Mouse (Mus musculus): ENCODE data around the gene Acp1. TPM values are rescaled to one million over a fixed set of nuclear protein-coding genes. Genes with fewer than 3 reads are reported as not detected.

Gene Acp1
- polyA plus RNA-seq, 1 experiment: 4.4 TPM

DNA sequence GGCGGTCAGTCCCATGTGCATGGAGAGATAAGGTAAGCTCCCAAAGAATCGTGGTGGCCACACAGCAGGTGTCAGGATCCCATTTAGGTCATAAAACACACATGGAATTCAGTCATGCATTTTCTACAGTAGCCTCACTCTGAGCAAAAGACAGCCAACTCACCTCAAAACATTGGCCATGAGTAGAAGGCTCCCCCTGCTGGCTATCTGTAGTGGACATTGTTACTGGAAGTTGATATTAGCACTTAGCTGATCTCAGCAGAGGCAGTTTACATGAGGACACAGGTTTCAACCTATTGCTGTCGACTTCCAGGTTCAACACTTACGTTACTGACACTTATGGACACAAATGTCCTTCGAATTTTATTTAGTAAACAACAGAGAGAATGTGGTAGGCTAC, 21.3 kb downstream of the Acp1 start:
- Histone ChIP-seq H3K4me1 (ENCODE audit: control insufficient read depth, insufficient read depth, insufficient read length, low read length) (no peaks in the 10 kb centered on the region), H3K27me3 (ENCODE audit: control insufficient read depth, insufficient read depth, low read length) (peaks cover 5% of the 10 kb centered on the region), H3K36me3 (ENCODE audit: control insufficient read depth, insufficient read depth, low read length) (peaks cover 5% of the 10 kb centered on the region), H3K4me3 (ENCODE audit: low read depth, low read length) (no peak overlapping the region), H3K27ac (ENCODE audit: insufficient read depth, low read depth, low read length) (no peak overlapping the region)
- TF ChIP-seq CTCF (IDR thresholded peaks at IDR 0.05; ENCODE audit: extremely low read depth, insufficient read length, insufficient replicate concordance, low read depth, low read length): 0 out of 2 replicates have a peak, but pooled peaks have one; percentile 16
- no peak for TF ChIP-seq POLR2A (IDR thresholded peaks at IDR 0.05; ENCODE audit: low read depth, low read length)
- 34% methylated on average over 5 of the region's 5 CpGs for WGBS

DNA sequence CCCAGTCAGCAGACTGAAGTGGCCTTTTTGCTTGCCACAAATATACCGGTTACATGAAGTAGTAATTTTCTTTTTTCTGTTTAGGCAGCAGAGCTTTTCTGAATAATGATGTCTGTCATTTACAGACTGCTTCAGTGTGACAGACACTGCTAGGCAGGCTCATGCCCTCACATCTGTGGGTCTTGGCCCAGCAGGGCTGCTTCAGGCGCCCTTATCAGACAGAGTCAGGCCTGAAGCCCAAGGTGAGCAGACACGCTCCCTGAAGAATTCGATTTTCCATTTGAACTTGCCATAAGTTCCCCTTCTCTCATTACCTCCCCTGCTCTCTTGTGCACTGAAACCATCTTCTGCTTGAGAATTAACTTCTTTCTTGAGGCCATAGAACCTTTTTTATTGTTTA, 23.4 kb downstream of the Acp1 start:
- TF ChIP-seq CTCF (IDR thresholded peaks at IDR 0.05; ENCODE audit: extremely low read depth, insufficient read length, insufficient replicate concordance, low read depth, low read length) (no peak), POLR2A (IDR thresholded peaks at IDR 0.05; ENCODE audit: low read depth, low read length) (no peak)
- H3K27me3 ChIP-seq (ENCODE audit: control insufficient read depth, insufficient read depth, low read length): peaks cover 24% of the 10 kb centered on the region
- WGBS: 85% methylated on average over 4 of the region's 4 CpGs
- H3K4me1 ChIP-seq (ENCODE audit: control insufficient read depth, insufficient read depth, insufficient read length, low read length): peaks cover 3% of the 10 kb centered on the region; the same call in 1 of the 2 replicates
- no peaks in the 10 kb centered on the region; the same call in 1 of the 2 replicates for H3K36me3 ChIP-seq (ENCODE audit: control insufficient read depth, insufficient read depth, low read length)
- H3K4me3 ChIP-seq (ENCODE audit: low read depth, low read length): no peak overlapping the region
- no peak overlapping the region for H3K27ac ChIP-seq (ENCODE audit: insufficient read depth, low read depth, low read length)

DNA sequence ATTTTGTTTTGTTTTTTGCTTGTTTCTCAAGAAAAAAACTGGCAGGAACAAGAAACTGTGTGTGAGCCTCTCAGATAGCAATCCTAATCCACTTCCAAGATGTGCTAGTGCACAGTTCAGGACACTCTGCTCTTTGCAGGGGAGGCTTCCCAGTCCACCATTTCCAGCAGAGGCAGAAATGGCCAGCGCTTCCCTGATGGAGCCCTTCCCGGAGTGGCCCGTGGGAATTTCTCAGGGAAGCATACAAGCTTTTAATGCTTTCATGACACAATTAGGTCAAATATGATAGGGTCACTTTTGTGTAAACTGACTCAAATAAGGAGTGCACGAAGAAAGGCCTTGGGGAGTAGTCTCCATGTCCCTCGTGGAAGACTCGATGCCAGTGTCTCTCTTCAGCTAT, 25.5 kb downstream of the Acp1 start:
- H3K4me3 ChIP-seq (ENCODE audit: low read depth, low read length): no peak overlapping the region
- TF ChIP-seq CTCF (IDR thresholded peaks at IDR 0.05; ENCODE audit: extremely low read depth, insufficient read length, insufficient replicate concordance, low read depth, low read length) (no peak), POLR2A (IDR thresholded peaks at IDR 0.05; ENCODE audit: low read depth, low read length) (no peak)
- 69% methylated on average over 6 of the region's 6 CpGs for WGBS
- peaks cover 3% of the 10 kb centered on the region; the same call in 1 of the 2 replicates for H3K4me1 ChIP-seq (ENCODE audit: control insufficient read depth, insufficient read depth, insufficient read length, low read length)
- peaks cover 28% of the 10 kb centered on the region for H3K27me3 ChIP-seq (ENCODE audit: control insufficient read depth, insufficient read depth, low read length)
- H3K27ac ChIP-seq (ENCODE audit: insufficient read depth, low read depth, low read length): no peak overlapping the region
- H3K36me3 ChIP-seq (ENCODE audit: control insufficient read depth, insufficient read depth, low read length): no peaks in the 10 kb centered on the region

DNA sequence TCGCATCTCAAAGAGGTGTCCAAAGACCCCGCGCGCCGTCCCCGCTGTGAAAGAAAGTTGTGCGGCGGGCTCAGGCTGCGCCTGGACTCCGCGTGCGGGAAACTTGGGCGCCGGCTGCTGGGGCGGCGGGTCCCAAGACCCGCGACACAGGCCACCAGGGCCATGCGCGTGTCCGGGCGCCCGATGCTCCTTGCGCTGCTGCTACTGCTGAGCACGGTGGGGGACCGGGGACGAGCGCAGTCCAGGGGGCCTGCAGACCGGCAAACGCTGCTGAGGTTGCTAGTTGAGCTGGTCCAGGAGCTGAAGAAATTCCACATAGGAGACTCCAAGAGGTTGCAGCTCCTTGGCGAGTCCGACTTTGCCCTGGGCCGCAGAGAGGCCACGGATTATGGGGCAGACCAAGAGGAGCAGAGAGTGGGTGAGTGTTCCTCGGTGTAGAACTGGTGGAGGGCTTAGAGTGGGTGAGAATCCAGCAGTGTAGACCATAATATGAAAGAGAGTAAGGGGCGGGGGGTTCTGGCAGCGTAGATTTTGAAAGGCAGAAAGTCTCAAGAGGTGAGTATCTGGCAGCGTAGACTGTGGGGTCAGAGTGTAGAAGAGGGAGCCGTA, 26.7 kb downstream of the Acp1 start:
- peaks cover 3% of the 10 kb centered on the region; the same call in 1 of the 2 replicates for H3K4me1 ChIP-seq (ENCODE audit: control insufficient read depth, insufficient read depth, insufficient read length, low read length)
- TF ChIP-seq POLR2A (IDR thresholded peaks at IDR 0.05; ENCODE audit: low read depth, low read length) (no peak), CTCF (IDR thresholded peaks at IDR 0.05; ENCODE audit: extremely low read depth, insufficient read length, insufficient replicate concordance, low read depth, low read length) (no peak)
- H3K36me3 ChIP-seq (ENCODE audit: control insufficient read depth, insufficient read depth, low read length): no peaks in the 10 kb centered on the region
- H3K4me3 ChIP-seq (ENCODE audit: low read depth, low read length): peak overlapping the region; percentile 41
- 13% methylated on average over 39 of the region's 39 CpGs for WGBS
- H3K27me3 ChIP-seq (ENCODE audit: control insufficient read depth, insufficient read depth, low read length): peaks cover 28% of the 10 kb centered on the region
- H3K27ac ChIP-seq (ENCODE audit: insufficient read depth, low read depth, low read length): no peak overlapping the region

DNA sequence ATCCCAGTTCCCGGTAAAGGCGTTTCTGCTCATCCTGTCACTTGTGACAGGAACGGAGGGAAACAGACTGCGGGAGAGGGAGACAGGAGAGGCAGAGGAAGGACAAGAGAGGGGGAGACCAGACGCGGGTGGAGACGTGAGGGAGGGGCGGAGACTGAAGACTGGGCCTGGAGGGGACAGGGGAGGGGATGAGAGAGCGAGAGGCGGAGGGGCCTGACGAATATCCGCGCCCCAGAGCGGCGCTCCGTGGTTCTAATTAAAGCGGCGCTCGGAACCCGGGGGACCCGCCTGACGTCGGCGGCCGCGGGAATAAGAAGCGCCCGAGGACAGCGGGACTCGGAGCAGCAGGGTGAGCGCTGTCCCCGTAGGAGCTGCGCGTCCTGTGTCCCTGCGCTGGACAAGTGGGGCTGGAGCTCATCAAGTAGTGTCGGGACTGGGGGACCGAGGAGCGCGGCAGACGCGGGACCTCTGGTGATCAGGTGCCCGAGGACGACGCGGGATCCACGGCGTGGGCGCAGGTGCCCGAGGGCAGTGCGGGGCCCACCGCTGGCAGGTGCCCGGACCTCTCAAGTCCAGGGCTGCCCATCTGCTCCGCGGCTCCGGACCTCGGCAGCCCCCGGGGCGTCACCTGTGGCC, 27.3 kb downstream of the Acp1 start, which contains the start of gene Alkal2:
TSS of gene Alkal2 (plus strand) at position 337 of the 636 bp plus-strand sequence.
- H3K4me3 ChIP-seq (ENCODE audit: low read depth, low read length): peak within 1 kb of the TSS; percentile 41

DNA sequence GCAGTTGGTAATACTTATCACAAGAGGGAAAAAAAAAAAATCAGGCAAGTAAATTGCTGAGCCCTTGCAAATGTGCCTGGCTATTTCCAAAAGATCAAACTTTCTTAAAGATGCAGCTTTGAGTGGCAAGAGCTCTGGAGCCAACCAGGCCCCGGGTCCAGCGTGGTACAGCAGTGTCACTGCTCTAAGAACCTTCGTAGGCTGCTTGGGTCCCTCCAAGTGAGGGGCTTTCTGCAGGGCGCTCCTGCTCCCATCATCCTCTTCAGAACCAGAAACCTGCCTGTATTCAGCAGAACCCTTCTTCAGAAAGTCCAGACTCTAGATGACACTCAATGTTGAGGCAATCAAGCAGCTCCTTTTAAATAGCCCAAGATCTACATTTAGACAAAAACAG, 27.8 kb downstream of the Acp1 start:
- Histone ChIP-seq H3K36me3 (ENCODE audit: control insufficient read depth, insufficient read depth, low read length) (no peaks in the 10 kb centered on the region), H3K27ac (ENCODE audit: insufficient read depth, low read depth, low read length) (no peak overlapping the region), H3K4me3 (ENCODE audit: low read depth, low read length) (no peak overlapping the region), H3K4me1 (ENCODE audit: control insufficient read depth, insufficient read depth, insufficient read length, low read length) (peaks cover 3% of the 10 kb centered on the region; the same call in 1 of the 2 replicates), H3K27me3 (ENCODE audit: control insufficient read depth, insufficient read depth, low read length) (peaks cover 28% of the 10 kb centered on the region)
- 23% methylated on average over 4 of the region's 4 CpGs for WGBS
- TF ChIP-seq CTCF (IDR thresholded peaks at IDR 0.05; ENCODE audit: extremely low read depth, insufficient read length, insufficient replicate concordance, low read depth, low read length) (no peak), POLR2A (IDR thresholded peaks at IDR 0.05; ENCODE audit: low read depth, low read length) (no peak)

More for the DNA sequence above, 27.3 kb downstream of the Acp1 start, which contains the start of gene Alkal2:
- H3K27me3 ChIP-seq (ENCODE audit: control insufficient read depth, insufficient read depth, low read length): peaks cover 28% of the 10 kb centered on the region
- H3K36me3 ChIP-seq (ENCODE audit: control insufficient read depth, insufficient read depth, low read length): no peaks in the 10 kb centered on the region
- TF ChIP-seq POLR2A (IDR thresholded peaks at IDR 0.05; ENCODE audit: low read depth, low read length): no peak
- TF ChIP-seq CTCF (IDR thresholded peaks at IDR 0.05; ENCODE audit: extremely low read depth, insufficient read length, insufficient replicate concordance, low read depth, low read length): no peak
- 2% methylated on average over 57 of the region's 58 CpGs for WGBS
- H3K4me1 ChIP-seq (ENCODE audit: control insufficient read depth, insufficient read depth, insufficient read length, low read length): peaks cover 3% of the 10 kb centered on the region; the same call in 1 of the 2 replicates
- no peak within 1 kb of the TSS for H3K27ac ChIP-seq (ENCODE audit: insufficient read depth, low read depth, low read length)

- Histone ChIP-seq H3K4me1 (ENCODE audit: control insufficient read depth, insufficient read depth, insufficient read length, low read length) (peaks cover 3% of the 10 kb centered on the region; the same call in 1 of the 2 replicates), H3K27ac (ENCODE audit: insufficient read depth, low read depth, low read length) (no peak overlapping the region), H3K36me3 (ENCODE audit: control insufficient read depth, insufficient read depth, low read length) (no peaks in the 10 kb centered on the region), H3K4me3 (ENCODE audit: low read depth, low read length) (no peak overlapping the region), H3K27me3 (ENCODE audit: control insufficient read depth, insufficient read depth, low read length) (peaks cover 17% of the 10 kb centered on the region)
- TF ChIP-seq POLR2A (IDR thresholded peaks at IDR 0.05; ENCODE audit: low read depth, low read length): no peak
- TF ChIP-seq CTCF (IDR thresholded peaks at IDR 0.05; ENCODE audit: extremely low read depth, insufficient read length, insufficient replicate concordance, low read depth, low read length): peak; percentile 51; the same call in 1 of the 2 replicates
- WGBS: 73% methylated on average over 6 of the region's 6 CpGs
Measured at GRCm38 (mm10) chr12:30879447-30879846, 31.9 kb downstream of the Acp1 start.
